Mouse (Mus musculus) limb, embryonic 11.5 days (tissue): ENCODE measurements around the gene Banf1. TPM values are rescaled to one million over a fixed set of nuclear protein-coding genes. Genes with fewer than 3 reads are reported as not detected.
"Not testable (repeated sequence)": the region's sequence is repeated elsewhere in the genome, so short reads cannot be mapped to it uniquely, and the experiment has no call there.

Experiments used
- ATAC-seq: fragments of 200-750 bp; cut with Nextera tagmentation; 2 replicates; pipeline ENCODE4 v1.8.0; 2017; ENCODE audit warnings: low read depth; ENCODE audit not compliant: insufficient number of reproducible peaks, low FRiP score, low TSS enrichment
- DNase-seq: peaks from one replicate; pipeline ENCODE4 v3.0.0-alpha.2; 2015; ENCODE audit warnings: low spot score
- H3K27ac ChIP-seq: fragments of 300-500 bp; sonication (generic); replicated peaks from 2 replicates; pipeline ENCODE4 v1.5.1; 2014; ENCODE audit warnings: low read depth, mild to moderate bottlenecking, low read length
- H3K27me3 ChIP-seq: fragments of 300-500 bp; sonication (generic); 2 replicates; pipeline ENCODE4 v1.6.1; 2014; ENCODE audit warnings: mild to moderate bottlenecking, low read length, mixed read lengths; ENCODE audit not compliant: control insufficient read depth, insufficient read depth
- H3K36me3 ChIP-seq: fragments of 300-500 bp; sonication (generic); 2 replicates; pipeline ENCODE4 v1.6.1; 2014; ENCODE audit warnings: mild to moderate bottlenecking, low read length, moderate library complexity, mixed read lengths; ENCODE audit not compliant: control insufficient read depth, insufficient read depth
- H3K4me1 ChIP-seq: fragments of 300-500 bp; sonication (generic); 2 replicates; pipeline ENCODE4 v1.6.1; 2014; ENCODE audit warnings: low read length, mixed read lengths; ENCODE audit not compliant: control insufficient read depth, insufficient read depth
- H3K4me2 ChIP-seq: fragments of 300-500 bp; sonication (generic); 2 replicates; pipeline ENCODE4 v1.6.1; 2014; ENCODE audit warnings: low read depth, mild to moderate bottlenecking, moderate library complexity; ENCODE audit not compliant: severe bottlenecking
- H3K4me3 ChIP-seq: fragments of 300-500 bp; sonication (generic); 2 replicates; pipeline ENCODE4 v1.5.1; 2014; ENCODE audit warnings: low read depth, low read length
- H3K9ac ChIP-seq: fragments of 300-500 bp; sonication (generic); 2 replicates; pipeline ENCODE4 v1.6.1; 2014; ENCODE audit warnings: mild to moderate bottlenecking, low read length
- H3K9me3 ChIP-seq: fragments of 300-500 bp; sonication (generic); 2 replicates; pipeline ENCODE4 v1.6.1; 2016; ENCODE audit warnings: low read length; ENCODE audit not compliant: control insufficient read depth
- WGBS: fragments of 180-500 bp; shearing (Covaris S2); extraction: QIAGEN DNeasy Blood & Tissue Kit; methylation state at CpG from one replicate; pipeline ENCODE4 v1.1.7; 2014; 5-methylcytosine and 5-hydroxymethylcytosine counted together
- polyA plus RNA-seq: library from polyadenylated mRNA; unstranded; fragments of >200 nt; fragmentation: Nextera tagmentation; extraction: Ambion mirVana; gene quantifications from 2 replicates; pipeline ENCODE4 v1.2.1, GENCODE M21; 2014

Banf1 gene
- polyA plus RNA-seq, 1 experiment from 2014 or later = 532 TPM

DNA sequence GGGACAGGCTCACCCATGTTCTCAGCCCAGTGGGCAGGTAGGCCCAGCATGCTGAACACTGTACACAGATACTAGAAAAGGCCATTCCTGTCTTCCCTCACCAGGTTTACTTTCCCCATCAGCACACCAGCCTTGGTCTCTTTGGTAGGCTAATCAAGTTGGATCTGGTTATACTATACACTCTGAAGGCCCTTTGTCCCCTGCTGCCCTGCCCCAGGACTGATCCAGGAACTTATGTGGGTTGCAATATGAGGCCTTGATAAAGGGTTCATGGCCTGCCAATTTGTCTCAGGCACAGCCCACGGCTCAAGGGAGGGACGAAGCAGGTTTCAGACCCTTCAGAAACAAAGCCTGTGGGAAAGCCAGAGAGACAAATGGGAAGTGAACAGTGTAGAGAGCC is 13.4 kb downstream of the Banf1 start:
- no peak overlapping the region for H3K4me3 ChIP-seq
- DNase-seq (no peak), ATAC-seq (no peak)
- H3K36me3 ChIP-seq = no peaks in the 10 kb centered on the region
- WGBS = 84% methylated on average over 2 of the region's 2 CpGs
- H3K27ac ChIP-seq = no peak overlapping the region
- H3K4me2 ChIP-seq = no peak overlapping the region
- H3K9ac ChIP-seq = no peak overlapping the region
- H3K4me1 ChIP-seq = peaks cover 3% of the 10 kb centered on the region; the same call in 1 of the 2 replicates
- no peaks in the 10 kb centered on the region for H3K9me3 ChIP-seq
- 0 out of 2 replicates have a peak, but pooled peaks cover 4% of the 10 kb centered on the region for H3K27me3 ChIP-seq

GRCm38 (mm10) chr19:5349502-5349873 is 17.5 kb downstream of the Banf1 start, which contains the start of gene Cst6:
Cst6 (minus strand) TSS chr19:5349574.
- not testable (repeated sequence) for H3K4me1 ChIP-seq, H3K9me3 ChIP-seq, ATAC-seq, H3K27me3 ChIP-seq, H3K27ac ChIP-seq, DNase-seq, H3K36me3 ChIP-seq
- Histone ChIP-seq H3K4me2 (peak within 1 kb of the TSS; percentile 71), H3K4me3 (peak within 1 kb of the TSS; percentile 33), H3K9ac (peak within 1 kb of the TSS; percentile 50)
- 65% methylated on average over 6 of the region's 6 CpGs for WGBS

- WGBS = 5% methylated on average over 34 of the region's 34 CpGs
- peak; percentile 48 for DNase-seq
Measured at GRCm38 (mm10) chr19:5348526-5349501, 18.2 kb downstream of the Banf1 start.

GRCm38 (mm10) chr19:5348064-5348463 is 18.9 kb downstream of the Banf1 start:
- DNase-seq (no peak), ATAC-seq (no peak)
- H3K9ac ChIP-seq = no peak overlapping the region
- peaks cover 3% of the 10 kb centered on the region; the same call in 1 of the 2 replicates for H3K4me1 ChIP-seq
- no peak overlapping the region for H3K4me3 ChIP-seq
- no peaks in the 10 kb centered on the region for H3K36me3 ChIP-seq
- H3K9me3 ChIP-seq = no peaks in the 10 kb centered on the region
- H3K27ac ChIP-seq = no peak overlapping the region
- H3K27me3 ChIP-seq = 0 out of 2 replicates have a peak, but pooled peaks cover 4% of the 10 kb centered on the region
- WGBS = 84% methylated on average over 6 of the region's 6 CpGs
- H3K4me2 ChIP-seq = no peak overlapping the region

More at GRCm38 (mm10) chr19:5348526-5349501, 18.2 kb downstream of the Banf1 start:
- Histone ChIP-seq H3K4me1 (peaks cover 3% of the 10 kb centered on the region; the same call in 1 of the 2 replicates), H3K4me3 (peak overlapping the region; percentile 33), H3K4me2 (peak overlapping the region; percentile 71), H3K27me3 (0 out of 2 replicates have a peak, but pooled peaks cover 4% of the 10 kb centered on the region), H3K27ac (no peak overlapping the region), H3K36me3 (no peaks in the 10 kb centered on the region), H3K9ac (peak overlapping the region; percentile 50), H3K9me3 (no peaks in the 10 kb centered on the region)
- no peak for ATAC-seq

GRCm38 (mm10) chr19:5345297-5346131 is 21.5 kb downstream of the Banf1 start:
- Histone ChIP-seq H3K9me3 (no peaks in the 10 kb centered on the region), H3K36me3 (no peaks in the 10 kb centered on the region), H3K4me2 (no peak overlapping the region), H3K27ac (no peak overlapping the region), H3K4me1 (peaks cover 3% of the 10 kb centered on the region; the same call in 1 of the 2 replicates), H3K9ac (no peak overlapping the region), H3K27me3 (0 out of 2 replicates have a peak, but pooled peaks cover 4% of the 10 kb centered on the region), H3K4me3 (no peak overlapping the region)
- WGBS = 89% methylated on average over 6 of the region's 6 CpGs
- ATAC-seq = no peak
- no peak for DNase-seq

DNA sequence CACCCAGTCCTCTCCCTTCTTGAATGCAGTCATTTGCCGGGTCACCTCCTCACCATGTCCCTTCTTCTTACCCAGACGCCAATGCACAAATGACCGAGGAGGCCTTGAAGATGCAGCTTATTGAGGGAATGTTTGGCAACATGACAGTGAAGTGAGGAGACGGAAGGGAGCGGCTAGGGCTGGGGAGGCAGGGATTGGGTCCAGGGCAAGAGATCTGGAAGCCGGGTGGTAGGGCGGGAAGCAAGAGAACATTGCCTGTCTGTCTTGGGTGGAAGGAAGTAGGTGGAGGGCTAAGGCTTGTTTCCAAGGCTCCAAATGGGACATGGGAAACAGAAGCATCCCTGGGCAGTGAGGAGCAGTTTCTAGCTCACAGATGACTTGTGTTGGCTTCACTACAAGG is 25.6 kb downstream of the Banf1 start:
- no peak overlapping the region for H3K27ac ChIP-seq
- H3K27me3 ChIP-seq = no peaks in the 10 kb centered on the region

DNA sequence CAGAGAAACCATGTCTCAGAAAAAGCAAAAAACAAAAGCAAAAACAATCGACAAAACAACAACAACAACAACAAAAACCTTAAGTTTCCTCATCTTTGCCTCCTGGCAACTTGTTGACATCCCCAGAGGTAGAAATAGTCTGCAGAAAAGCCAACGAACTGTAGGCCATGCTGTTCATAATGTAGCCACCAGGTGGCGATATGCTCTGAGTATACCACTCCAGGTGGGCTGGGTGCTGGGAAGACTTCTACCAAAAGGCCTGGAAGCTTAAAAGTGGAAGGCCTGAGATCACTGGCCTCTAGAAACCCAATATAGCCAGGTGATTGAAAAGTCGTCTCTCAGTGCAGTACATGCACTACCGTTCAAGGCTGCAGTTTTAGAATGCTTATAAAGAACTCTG is 29.0 kb downstream of the Banf1 start:
- H3K4me2 ChIP-seq = no peak overlapping the region
- H3K4me1 ChIP-seq = no peaks in the 10 kb centered on the region
- H3K4me3 ChIP-seq = no peak overlapping the region
- H3K27ac ChIP-seq = no peak overlapping the region
- DNase-seq = peak; percentile 85
- no peak overlapping the region for H3K9ac ChIP-seq
- 23% methylated on average over 5 of the region's 5 CpGs for WGBS
- H3K27me3 ChIP-seq = no peaks in the 10 kb centered on the region
- H3K36me3 ChIP-seq = no peaks in the 10 kb centered on the region; the same call in 1 of the 2 replicates
- no peaks in the 10 kb centered on the region for H3K9me3 ChIP-seq
- no peak for ATAC-seq

More for the DNA sequence above, 25.6 kb downstream of the Banf1 start:
- no peaks in the 10 kb centered on the region; the same call in 1 of the 2 replicates for H3K36me3 ChIP-seq
- no peak overlapping the region for H3K4me2 ChIP-seq
- ATAC-seq = no peak
- WGBS = 88% methylated on average over 7 of the region's 7 CpGs
- H3K9ac ChIP-seq = no peak overlapping the region
- H3K9me3 ChIP-seq = no peaks in the 10 kb centered on the region
- H3K4me3 ChIP-seq = no peak overlapping the region
- no peak for DNase-seq
- H3K4me1 ChIP-seq = no peaks in the 10 kb centered on the region

- H3K9ac ChIP-seq = no peak within 1 kb of the TSS
- DNase-seq (no peak), ATAC-seq (no peak)
- no peaks in the 10 kb centered on the region; the same call in 1 of the 2 replicates for H3K36me3 ChIP-seq
- no peak within 1 kb of the TSS for H3K4me2 ChIP-seq
- H3K9me3 ChIP-seq = no peaks in the 10 kb centered on the region
- H3K4me3 ChIP-seq = no peak within 1 kb of the TSS
- H3K27ac ChIP-seq = no peak within 1 kb of the TSS
- no peaks in the 10 kb centered on the region for H3K27me3 ChIP-seq
- H3K4me1 ChIP-seq = no peaks in the 10 kb centered on the region
- WGBS = 88% methylated on average over 6 of the region's 6 CpGs
Measured at GRCm38 (mm10) chr19:5335441-5335840, 31.5 kb downstream of the Banf1 start, which contains the start of gene Catsper1. Catsper1 (plus strand) TSS chr19:5335741.
